Mouse (Mus musculus) heart, embryonic 10.5 days (tissue): ENCODE data around the gene Hdlbp. TPM values are rescaled to one million over a fixed set of nuclear protein-coding genes. Genes with fewer than 3 reads are reported as not detected.

Experiments
- DNase-seq: peaks from one replicate; pipeline ENCODE4 v3.0.0-alpha.2; 2017; ENCODE audit warnings: low spot score
- H3K27ac ChIP-seq: fragments of 300-500 bp; sonication (generic); 2 replicates; pipeline ENCODE4 v1.5.1; 2016; ENCODE audit warnings: mild to moderate bottlenecking
- H3K27me3 ChIP-seq: fragments of 300-500 bp; sonication (generic); 2 replicates; pipeline ENCODE4 v1.6.1; 2016; ENCODE audit warnings: mild to moderate bottlenecking; ENCODE audit not compliant: poor library complexity, insufficient read depth, severe bottlenecking
- H3K36me3 ChIP-seq: fragments of 300-500 bp; sonication (generic); 2 replicates; pipeline ENCODE4 v1.6.1; 2016; ENCODE audit warnings: mild to moderate bottlenecking, moderate library complexity
- H3K4me1 ChIP-seq: fragments of 300-500 bp; sonication (generic); 2 replicates; pipeline ENCODE4 v1.6.1; 2016; ENCODE audit warnings: mild to moderate bottlenecking
- H3K4me3 ChIP-seq: fragments of 300-500 bp; sonication (generic); 2 replicates; pipeline ENCODE4 v1.5.1; 2016; ENCODE audit warnings: mild to moderate bottlenecking, moderate library complexity
- H3K9me3 ChIP-seq: fragments of 300-500 bp; sonication (generic); 2 replicates; pipeline ENCODE4 v1.6.1; 2016; ENCODE audit warnings: mild to moderate bottlenecking, moderate library complexity
- WGBS: fragments of 180-500 bp; shearing (Covaris S2); methylation state at CpG from one replicate; pipeline ENCODE4 v1.1.7; 2016; 5-methylcytosine and 5-hydroxymethylcytosine counted together
- polyA plus RNA-seq: library from polyadenylated mRNA; unstranded; fragments of >200 nt; fragmentation: Nextera tagmentation; extraction: Ambion mirVana; gene quantifications from 2 replicates; pipeline ENCODE4 v1.2.1, GENCODE M21; 2016

Hdlbp gene
- polyA plus RNA-seq, 1 experiment from 2014 or later = 141 TPM

DNA sequence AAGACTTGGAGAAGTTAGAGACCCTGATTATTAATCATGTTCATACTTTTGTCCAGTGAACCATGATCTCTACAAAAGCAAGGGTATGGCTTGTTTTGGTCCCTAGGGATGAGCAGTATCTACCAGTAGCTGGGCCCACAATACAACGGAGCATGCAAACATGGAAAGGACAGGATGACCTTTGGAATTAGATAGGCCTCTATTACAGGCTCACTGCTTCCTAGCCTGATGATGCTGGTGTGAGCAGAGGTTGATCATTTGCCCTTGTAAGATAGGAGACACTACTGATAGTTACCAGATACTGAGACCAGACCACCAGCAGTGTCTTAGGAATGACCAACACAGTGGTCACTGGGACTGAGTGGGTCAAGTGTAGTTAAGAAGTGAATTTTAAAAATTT lies 39.3 kb downstream of the Hdlbp start:
- H3K4me3 ChIP-seq = no peak overlapping the region
- peaks cover 14% of the 10 kb centered on the region for H3K4me1 ChIP-seq
- DNase-seq = no peak
- H3K9me3 ChIP-seq = no peaks in the 10 kb centered on the region
- 93% methylated on average over 1 of the region's 1 CpGs for WGBS
- peaks cover 79% of the 10 kb centered on the region for H3K36me3 ChIP-seq
- no peak overlapping the region for H3K27ac ChIP-seq
- H3K27me3 ChIP-seq = no peaks in the 10 kb centered on the region

DNA sequence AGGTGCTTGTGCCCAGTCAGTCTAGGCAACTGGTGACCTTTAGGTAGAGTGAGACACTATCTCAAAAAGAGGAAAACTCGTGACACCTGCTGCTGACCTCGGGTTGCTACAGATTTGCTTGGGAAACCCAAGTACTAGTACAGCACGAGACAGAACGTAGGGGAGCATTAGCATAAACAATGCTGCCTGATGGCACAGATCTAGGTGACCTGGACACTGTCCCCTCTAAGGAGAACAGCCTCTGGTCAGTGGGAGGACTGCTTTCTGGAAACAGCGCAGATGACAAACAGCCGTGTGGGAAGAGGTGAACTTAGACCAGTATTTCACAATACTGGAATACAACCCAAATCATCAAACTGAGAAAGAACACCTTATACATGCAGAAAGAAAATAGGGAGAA lies 46.5 kb downstream of the Hdlbp start:
- Histone ChIP-seq H3K36me3 (peaks cover 89% of the 10 kb centered on the region), H3K27me3 (no peaks in the 10 kb centered on the region), H3K27ac (no peak overlapping the region), H3K9me3 (no peaks in the 10 kb centered on the region), H3K4me1 (no peaks in the 10 kb centered on the region), H3K4me3 (no peak overlapping the region)
- no peak for DNase-seq
- WGBS = 81% methylated on average over 6 of the region's 6 CpGs

DNA sequence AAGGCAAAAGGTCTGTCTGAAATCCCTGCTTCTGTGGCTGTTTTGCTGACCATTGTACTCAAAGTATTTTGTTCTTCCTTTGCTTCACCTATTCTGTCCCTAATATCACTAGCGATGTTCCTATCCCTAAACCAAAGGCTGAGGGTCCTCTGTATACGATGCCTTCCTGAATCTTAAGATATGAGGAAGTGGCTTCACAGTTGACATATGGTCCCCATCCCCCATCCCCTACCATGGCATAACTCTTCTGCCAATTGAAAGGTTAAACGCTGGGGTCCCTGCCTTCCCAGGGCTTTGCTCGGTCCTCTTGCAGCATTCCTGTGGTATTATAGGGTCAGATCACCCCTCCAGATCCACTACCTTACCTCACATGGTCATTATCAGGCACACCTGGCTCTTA lies 75.2 kb downstream of the Hdlbp start:
- no peak for DNase-seq
- Histone ChIP-seq H3K9me3 (no peaks in the 10 kb centered on the region), H3K27me3 (peaks cover 14% of the 10 kb centered on the region; the same call in 1 of the 2 replicates), H3K4me3 (no peak overlapping the region), H3K27ac (no peak overlapping the region), H3K36me3 (peaks cover 35% of the 10 kb centered on the region), H3K4me1 (peaks cover 10% of the 10 kb centered on the region)
- 82% methylated on average over 4 of the region's 4 CpGs for WGBS

DNA sequence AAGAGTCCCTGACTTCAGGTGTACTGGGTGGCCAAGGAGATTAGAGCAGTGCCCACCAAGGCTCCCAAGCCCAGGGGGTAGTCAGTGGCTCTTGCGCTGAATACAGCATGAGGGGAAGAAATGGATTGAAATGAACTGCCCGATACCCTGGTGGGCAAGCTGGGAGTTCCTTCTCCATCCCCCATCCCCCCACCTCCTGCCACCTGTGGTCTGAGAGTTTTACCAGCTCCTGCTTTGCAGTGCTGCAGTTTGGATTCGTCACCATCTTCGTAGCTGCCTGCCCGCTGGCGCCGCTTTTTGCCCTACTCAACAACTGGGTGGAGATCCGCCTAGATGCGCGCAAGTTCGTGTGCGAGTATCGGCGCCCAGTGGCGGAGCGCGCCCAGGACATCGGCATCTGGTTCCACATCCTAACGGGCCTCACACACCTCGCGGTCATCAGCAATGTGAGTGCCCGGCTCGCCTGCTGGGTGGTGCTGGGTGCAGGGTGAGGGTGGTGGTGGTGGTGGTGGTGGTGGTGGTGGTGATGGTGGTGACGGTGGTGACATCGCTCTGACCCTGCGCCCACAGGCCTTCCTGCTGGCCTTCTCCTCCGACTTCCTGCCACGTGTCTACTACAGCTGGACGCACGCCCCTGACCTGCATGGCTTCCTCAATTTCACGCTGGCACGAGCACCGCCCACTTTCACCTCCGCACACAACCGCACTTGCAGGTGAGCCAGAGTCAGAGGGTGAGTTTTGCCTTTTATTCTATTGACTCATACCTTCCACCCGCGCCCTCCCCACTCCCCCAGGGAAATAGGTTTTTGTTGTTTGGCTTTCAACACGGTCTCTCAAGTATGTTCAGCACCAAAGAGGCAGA lies 77.2 kb downstream of the Hdlbp start:
- no peak for DNase-seq
- Histone ChIP-seq H3K9me3 (no peaks in the 10 kb centered on the region), H3K4me1 (peaks cover 10% of the 10 kb centered on the region), H3K27ac (peak overlapping the region; percentile 56), H3K27me3 (peaks cover 14% of the 10 kb centered on the region; the same call in 1 of the 2 replicates), H3K36me3 (peaks cover 15% of the 10 kb centered on the region), H3K4me3 (peak overlapping the region; percentile 60)
- whole genome bisulfite sequencing = 17% methylated on average over 38 of the region's 38 CpGs

DNA sequence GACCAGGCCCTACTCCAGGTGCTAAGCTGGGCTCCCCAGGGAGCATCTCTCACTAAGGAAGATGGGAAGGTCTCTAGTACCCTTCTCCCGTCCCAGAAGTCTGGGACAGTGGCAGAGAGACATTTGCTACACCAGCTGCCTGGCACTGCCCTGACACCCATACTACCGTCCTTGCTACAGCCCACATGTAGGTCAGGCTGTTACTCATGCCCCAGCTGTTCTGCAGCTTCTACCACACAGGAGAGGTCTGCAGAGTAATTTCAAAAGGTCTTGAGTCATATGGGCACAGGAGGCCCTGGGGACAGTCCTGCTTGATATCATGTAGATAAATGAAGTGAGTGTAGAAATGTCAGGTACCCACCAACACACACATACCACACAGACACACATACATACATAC lies 89.7 kb downstream of the Hdlbp start:
- peaks cover 5% of the 10 kb centered on the region; the same call in 1 of the 2 replicates for H3K27me3 ChIP-seq
- no peak for DNase-seq
- H3K4me3 ChIP-seq = no peak overlapping the region
- 0 out of 2 replicates have a peak, but pooled peaks cover 2% of the 10 kb centered on the region for H3K4me1 ChIP-seq
- 60% methylated on average over 2 of the region's 2 CpGs for WGBS
- no peak overlapping the region for H3K27ac ChIP-seq
- no peaks in the 10 kb centered on the region for H3K9me3 ChIP-seq
- H3K36me3 ChIP-seq = no peaks in the 10 kb centered on the region

DNA sequence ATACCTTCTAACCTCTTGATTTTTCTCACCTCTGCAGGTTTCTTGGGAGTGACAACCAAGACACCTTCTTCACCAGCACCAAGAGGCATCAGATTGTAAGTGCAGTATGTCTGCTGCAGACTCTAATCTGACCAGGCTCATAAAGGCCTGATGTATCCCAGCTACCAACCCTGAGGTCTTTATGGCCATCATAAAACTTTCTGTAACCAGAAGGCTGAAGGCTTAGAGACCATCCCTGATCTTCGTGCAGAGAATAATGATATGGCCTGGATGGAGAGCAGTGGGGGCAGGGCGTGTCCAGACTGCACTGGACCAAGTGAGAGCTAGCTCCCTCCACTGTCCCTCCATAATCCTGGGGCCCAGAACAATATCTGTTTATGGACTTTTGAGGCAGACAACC lies 91.4 kb downstream of the Hdlbp start:
- no peak for DNase-seq
- 83% methylated on average over 2 of the region's 2 CpGs for WGBS

DNA sequence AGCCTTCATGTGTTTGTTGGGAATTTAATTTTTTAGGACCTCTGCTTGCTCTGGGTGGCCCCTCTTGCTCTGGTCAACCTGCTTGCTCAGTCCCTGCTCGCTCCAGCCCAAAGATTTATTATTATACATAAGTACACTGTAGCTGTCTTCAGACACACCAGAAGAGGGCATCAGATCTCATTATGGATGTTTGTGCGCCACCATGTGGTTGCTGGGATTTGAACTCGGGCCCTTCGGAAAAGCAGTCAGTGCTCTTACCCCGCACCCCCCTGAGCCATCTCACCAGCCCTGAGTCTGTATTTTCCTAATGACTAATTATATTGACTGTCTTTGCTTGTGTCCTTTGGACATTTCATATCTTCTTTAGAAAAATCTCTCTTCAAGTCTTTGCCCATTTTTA lies 99.5 kb downstream of the Hdlbp start:
- DNase-seq = no peak
- 69% methylated on average over 5 of the region's 5 CpGs for WGBS
- H3K9me3 ChIP-seq = no peaks in the 10 kb centered on the region
- no peak overlapping the region for H3K27ac ChIP-seq
- H3K27me3 ChIP-seq = no peaks in the 10 kb centered on the region; the same call in 1 of the 2 replicates
- H3K4me3 ChIP-seq = no peak overlapping the region
- no peaks in the 10 kb centered on the region for H3K4me1 ChIP-seq
- no peaks in the 10 kb centered on the region for H3K36me3 ChIP-seq

More for the DNA sequence above, 91.4 kb downstream of the Hdlbp start:
- Histone ChIP-seq H3K9me3 (no peaks in the 10 kb centered on the region), H3K27ac (no peak overlapping the region), H3K27me3 (peaks cover 5% of the 10 kb centered on the region; the same call in 1 of the 2 replicates), H3K36me3 (no peaks in the 10 kb centered on the region), H3K4me1 (0 out of 2 replicates have a peak, but pooled peaks cover 2% of the 10 kb centered on the region), H3K4me3 (no peak overlapping the region)

DNA sequence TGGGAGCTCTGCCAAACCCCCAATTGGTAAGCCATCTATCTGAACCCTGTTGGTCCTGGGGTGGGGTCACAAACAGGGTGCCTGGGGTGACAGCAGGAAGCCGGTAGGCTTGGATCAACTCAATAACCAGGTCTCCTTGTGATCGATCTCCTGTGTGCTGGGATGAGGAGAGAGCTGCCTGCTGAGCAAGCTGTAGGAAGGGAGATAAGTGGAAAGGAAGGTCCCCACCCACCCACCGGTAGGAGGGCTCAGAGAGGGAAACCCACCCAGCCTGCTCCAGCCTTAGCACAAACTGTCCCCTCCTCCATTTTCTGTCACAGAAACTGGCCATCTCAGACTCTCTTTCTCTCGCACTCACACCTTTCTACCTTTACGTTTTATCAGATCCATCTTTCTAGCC lies 101.3 kb downstream of the Hdlbp start:
- no peaks in the 10 kb centered on the region for H3K36me3 ChIP-seq
- no peaks in the 10 kb centered on the region for H3K4me1 ChIP-seq
- WGBS = 35% methylated on average over 5 of the region's 5 CpGs
- no peak overlapping the region for H3K4me3 ChIP-seq
- H3K27me3 ChIP-seq = no peaks in the 10 kb centered on the region; the same call in 1 of the 2 replicates
- DNase-seq = no peak
- no peak overlapping the region for H3K27ac ChIP-seq
- H3K9me3 ChIP-seq = no peaks in the 10 kb centered on the region

DNA sequence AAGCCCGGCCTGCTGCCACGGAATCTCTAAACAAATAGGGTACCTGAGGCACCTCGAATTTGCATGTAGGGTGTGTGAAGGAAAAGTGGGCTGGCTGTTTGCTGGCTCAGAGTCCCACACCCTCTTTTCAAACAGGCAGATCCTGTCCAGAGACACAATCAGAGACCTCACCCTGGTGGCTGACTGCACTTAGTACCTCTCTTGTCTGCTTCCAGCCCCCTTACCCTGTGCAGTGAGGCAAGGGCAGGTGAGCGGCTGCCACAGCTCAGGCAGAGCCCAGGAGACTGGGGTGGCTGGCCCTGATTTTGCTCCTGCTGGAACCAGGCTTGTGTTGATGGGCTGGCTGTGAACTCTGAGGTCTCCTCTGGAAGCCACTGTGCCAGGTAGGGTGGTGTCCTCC lies 105.0 kb downstream of the Hdlbp start, which contains the start of gene Ano7:
Gene Ano7, plus strand, starts transcription at position 266 of the 400 bp plus-strand sequence.
- no peaks in the 10 kb centered on the region; the same call in 1 of the 2 replicates for H3K27me3 ChIP-seq
- no peaks in the 10 kb centered on the region for H3K36me3 ChIP-seq
- 72% methylated on average over 4 of the region's 4 CpGs for WGBS
- no peaks in the 10 kb centered on the region for H3K4me1 ChIP-seq
- no peak for DNase-seq
- H3K4me3 ChIP-seq = no peak within 1 kb of the TSS
- no peak within 1 kb of the TSS for H3K27ac ChIP-seq
- no peaks in the 10 kb centered on the region for H3K9me3 ChIP-seq

DNA sequence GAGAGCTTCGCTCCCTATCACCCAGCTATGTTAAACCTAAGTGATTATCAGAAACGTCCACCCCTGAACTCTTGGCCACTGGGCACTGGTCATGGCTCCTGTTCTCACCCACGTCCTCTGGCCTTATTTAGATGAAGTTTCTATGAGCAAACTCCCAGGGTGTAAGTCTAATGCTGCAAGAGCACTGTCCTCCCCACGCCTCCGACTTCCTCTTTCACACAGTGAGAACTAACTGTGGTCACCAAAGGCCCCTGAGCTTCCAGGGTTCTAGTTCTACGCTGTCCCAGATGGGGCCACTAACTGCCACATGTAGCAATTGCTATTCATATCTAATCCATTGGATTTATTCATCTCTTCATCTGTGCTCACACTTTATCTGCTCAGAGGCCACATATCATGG lies 113.0 kb downstream of the Hdlbp start:
- no peak overlapping the region for H3K4me3 ChIP-seq
- no peaks in the 10 kb centered on the region for H3K4me1 ChIP-seq
- H3K9me3 ChIP-seq = no peaks in the 10 kb centered on the region
- H3K36me3 ChIP-seq = peaks cover 65% of the 10 kb centered on the region
- DNase-seq = no peak
- no peak overlapping the region for H3K27ac ChIP-seq
- WGBS = 89% methylated on average over 6 of the region's 6 CpGs
- H3K27me3 ChIP-seq = no peaks in the 10 kb centered on the region

DNA sequence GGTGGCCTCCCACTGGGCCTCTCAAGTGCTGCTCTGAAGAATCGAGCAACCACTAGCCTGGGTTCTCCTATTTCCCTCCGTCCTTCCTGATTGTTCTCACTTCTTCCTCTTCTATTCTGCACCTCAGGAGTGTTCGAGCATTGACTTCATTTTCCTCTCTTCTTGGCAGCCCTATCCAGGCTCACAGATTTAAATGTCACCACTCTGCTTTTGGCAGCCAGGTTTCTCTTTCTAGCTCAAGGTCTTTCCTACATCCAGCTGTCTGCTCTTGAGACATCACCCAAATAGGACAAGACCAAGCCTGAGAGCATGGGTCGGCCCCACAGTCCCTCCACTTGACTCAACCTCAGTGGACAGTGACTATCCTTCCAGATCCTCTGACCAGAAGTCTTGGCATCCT lies 116.0 kb downstream of the Hdlbp start:
- DNase-seq = no peak
- no peaks in the 10 kb centered on the region for H3K4me1 ChIP-seq
- no peak overlapping the region for H3K27ac ChIP-seq
- no peaks in the 10 kb centered on the region for H3K9me3 ChIP-seq
- H3K4me3 ChIP-seq = no peak overlapping the region
- no peaks in the 10 kb centered on the region for H3K27me3 ChIP-seq
- 86% methylated on average over 4 of the region's 4 CpGs for WGBS
- peaks cover 84% of the 10 kb centered on the region for H3K36me3 ChIP-seq
